Mouse (Mus musculus): Measurements from ENCODE around the gene 1810049J17Rik. TPM values are rescaled to one million over a fixed set of nuclear protein-coding genes. Genes with fewer than 3 reads are reported as not detected.

1810049J17Rik gene
- not detected in 2 replicates for polyA plus RNA-seq (2012; rRNA removed)

DNA sequence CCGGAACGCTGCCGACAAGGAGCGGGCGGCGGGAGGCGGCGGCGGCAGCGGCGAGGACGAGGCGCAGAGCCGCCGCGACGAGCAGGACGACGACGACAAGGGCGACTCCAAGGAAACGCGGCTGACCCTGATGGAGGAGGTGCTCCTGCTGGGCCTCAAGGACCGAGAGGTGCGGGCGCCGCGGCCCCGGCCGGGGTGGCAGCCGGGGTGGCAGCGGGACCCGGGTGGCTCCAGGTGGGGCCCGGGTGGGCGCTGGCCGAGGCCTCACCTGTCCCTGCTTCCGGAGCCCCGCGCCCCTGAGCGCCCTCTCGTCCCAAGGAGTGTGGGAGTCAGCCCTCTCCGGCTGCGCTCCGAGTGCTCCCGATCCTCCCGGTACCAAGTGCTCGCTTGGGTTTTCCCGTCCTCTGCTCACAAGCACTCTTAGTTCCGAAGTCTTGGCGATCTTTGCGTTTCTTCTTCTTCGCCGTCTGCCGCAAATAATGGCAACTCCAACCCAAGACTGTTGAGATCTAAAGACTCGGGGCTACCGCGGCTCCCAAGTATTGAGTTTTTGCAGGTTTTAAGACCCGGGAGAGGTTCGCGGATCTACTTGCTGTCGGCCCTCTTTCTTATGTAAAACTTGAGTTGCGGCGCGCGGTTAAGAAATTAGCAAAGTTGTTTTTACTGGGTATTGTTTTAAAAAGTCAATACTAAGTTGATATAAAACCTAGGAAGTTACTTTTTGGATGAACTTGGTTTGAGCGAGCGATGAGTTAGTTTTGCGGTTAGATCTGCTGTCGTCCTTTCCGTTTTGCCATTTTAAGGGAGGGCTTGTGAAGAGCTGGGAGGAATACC lies at the start of gene 1810049J17Rik:
Gene 1810049J17Rik, minus strand, starts transcription at position 112 of the 834 bp plus-strand sequence.

GRCm38 (mm10) chr15:12321091-12321787 lies 460 bp downstream of the 1810049J17Rik start, which contains the start of gene Golph3:
TSS of gene Golph3 (plus strand) at chr15:12321450.

Other genes starting within 250 kb of the 1810049J17Rik start
- gene Zfr, start 204.1 kb downstream of the 1810049J17Rik start, polyA plus RNA-seq (2012; rRNA removed): 115 and 118 TPM in 2 replicates
- gene Mtmr12, start 116.9 kb downstream of the 1810049J17Rik start, polyA plus RNA-seq (2012; rRNA removed): 12.2 and 16.3 TPM in 2 replicates
- gene Golph3, start 449 bp downstream of the 1810049J17Rik start, polyA plus RNA-seq (2012; rRNA removed): 130 TPM in 2 replicates